Mouse (Mus musculus) lung, adult 18-20 months (tissue): ENCODE measurements around the gene Agpat4.

Experiments used
- DNase-seq, 2 experiments: peaks; one replicate each; pipeline ENCODE4 v3.0.0; 2022; ENCODE audit warnings: mixed read lengths in 2 of 2

Gene Agpat4

DNA sequence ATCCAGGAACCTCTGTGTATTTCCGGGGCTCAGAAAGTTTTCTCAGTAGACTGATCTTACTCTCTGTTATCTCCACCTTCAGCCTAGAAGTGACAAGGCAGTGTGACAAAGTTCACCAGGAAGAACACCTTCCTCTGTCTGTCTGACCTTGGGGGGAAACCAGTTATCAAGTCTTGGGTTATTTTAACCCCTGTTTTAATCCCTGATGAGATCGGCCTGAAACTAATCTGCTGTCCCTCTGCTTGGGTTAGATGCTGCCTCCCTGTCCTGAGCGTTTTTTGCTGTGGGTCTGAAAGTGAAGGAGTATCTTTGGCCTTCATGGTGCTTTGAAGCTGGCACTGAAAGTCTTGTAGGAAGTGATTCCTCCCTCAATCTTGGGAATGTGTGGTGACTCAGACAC, 4.7 kb downstream of the Agpat4 start:
- DNase-seq: no peak

DNA sequence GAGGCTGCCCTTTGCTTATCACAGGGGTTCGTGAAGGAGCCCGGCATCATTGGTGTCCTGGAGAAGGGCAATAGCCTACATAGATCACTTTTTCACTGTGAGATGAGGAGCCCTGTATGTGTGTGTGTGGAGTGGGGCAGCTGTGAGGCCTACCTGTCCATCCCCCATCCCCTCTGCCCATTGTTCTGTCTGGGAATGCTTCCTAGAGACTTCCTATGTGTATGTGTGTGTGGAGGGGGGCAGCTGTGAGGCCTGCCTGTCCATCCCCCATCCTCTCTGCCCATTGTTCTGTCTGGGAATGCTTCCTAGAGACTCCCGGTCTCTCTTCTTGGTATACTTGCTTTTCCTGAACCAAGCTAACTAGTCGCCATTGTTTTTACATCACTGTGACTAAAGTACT, 8.6 kb downstream of the Agpat4 start:
- no peak for DNase-seq

DNA sequence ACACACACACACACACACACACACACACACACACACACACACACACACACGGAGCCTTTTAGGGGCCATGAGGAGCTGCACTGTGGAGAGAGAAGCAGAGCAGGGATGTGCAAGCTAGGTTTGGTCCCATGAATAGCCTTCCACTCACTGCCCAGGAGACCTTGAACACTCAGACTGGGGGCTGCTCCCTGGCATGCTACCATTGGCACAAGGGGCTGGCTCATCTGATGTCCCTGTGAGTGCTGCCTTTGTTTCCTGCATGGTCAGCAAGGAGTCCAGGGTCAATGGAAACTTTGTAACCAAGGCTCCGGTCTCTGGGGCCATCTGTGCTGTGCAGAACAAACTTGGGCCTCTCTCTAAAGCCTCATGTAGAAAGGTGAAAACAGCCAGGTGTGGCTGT, 10.5 kb downstream of the Agpat4 start:
- DNase-seq: no peak

DNA sequence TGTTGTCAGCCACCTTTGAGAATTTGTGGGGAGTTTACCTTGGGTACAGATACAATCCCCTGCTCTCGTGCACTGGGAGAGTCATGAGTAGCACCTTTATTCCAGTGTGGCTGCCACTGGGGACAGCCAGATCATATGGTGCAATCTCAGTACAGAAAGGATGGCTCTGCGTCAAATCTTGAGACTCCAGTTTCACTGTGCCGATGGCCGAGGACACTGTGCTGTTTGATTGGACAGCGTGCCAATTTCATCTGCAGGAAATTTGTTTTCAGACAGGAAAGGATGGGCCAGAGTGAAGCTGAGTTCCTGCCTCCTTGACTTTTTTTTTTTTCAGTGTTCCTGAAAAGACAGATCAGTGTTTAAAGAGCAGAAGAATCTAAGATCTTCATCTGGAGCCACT, 12.7 kb downstream of the Agpat4 start:
- DNase-seq: peak; percentile 36 to 74

DNA sequence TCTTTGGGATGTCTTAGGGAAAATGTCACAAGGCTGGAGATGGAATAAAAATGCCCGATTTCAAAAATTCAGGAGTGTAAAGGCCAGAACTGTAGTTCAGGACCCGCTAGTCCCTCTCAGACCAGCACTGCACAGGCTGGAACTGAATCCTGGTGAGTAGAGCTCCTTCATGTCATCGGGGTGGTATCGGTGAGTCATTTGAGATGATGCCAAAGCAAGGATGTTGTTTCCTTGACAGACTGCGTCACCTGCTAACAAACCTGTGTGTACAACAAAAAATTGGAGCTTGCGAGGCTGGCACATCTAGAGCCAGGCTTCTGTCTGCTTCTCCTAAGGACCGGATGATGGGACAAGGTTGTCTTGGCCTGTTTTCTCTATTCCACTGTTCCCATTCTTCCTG, 13.1 kb downstream of the Agpat4 start:
- DNase-seq: no peak

DNA sequence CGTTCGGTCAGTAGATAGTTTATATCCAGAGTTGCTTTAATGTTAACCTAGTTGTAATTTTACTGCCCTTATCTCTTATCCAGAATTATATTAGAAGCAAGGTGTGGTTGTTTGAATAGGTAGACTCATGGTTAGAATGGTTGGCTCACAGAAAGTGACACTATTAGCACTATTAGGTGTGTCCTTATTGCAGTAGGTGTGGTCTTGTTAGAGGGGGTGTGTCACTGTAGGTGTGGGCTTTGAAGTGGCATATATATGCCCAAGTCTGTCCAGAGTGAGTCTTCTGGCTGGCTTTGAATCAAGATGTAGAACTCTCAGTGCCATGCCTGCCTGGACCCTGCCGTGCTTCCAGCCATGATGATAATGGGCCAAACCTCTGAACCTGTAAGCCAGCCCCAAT, 14.4 kb downstream of the Agpat4 start:
- DNase-seq: no peak

DNA sequence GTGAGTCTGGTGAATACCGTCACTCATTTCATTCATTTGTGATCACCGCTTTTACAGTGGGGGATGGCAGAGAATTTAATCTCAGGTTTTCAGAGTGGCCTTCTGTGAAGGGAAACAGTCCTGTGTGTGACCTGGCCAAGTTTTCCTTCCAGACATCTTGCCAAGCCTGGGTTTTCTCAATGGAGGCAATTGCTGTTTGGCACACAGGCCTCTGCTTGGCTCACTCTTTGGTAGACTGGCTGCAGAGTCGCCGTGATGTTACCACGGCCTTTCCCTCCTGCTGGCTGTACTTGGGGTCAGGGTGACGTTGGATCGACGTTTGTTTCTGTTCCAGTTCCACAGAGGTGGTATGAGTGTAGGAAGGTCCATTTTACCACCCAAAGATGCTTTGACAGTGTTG, 15.5 kb downstream of the Agpat4 start:
- no peak for DNase-seq

DNA sequence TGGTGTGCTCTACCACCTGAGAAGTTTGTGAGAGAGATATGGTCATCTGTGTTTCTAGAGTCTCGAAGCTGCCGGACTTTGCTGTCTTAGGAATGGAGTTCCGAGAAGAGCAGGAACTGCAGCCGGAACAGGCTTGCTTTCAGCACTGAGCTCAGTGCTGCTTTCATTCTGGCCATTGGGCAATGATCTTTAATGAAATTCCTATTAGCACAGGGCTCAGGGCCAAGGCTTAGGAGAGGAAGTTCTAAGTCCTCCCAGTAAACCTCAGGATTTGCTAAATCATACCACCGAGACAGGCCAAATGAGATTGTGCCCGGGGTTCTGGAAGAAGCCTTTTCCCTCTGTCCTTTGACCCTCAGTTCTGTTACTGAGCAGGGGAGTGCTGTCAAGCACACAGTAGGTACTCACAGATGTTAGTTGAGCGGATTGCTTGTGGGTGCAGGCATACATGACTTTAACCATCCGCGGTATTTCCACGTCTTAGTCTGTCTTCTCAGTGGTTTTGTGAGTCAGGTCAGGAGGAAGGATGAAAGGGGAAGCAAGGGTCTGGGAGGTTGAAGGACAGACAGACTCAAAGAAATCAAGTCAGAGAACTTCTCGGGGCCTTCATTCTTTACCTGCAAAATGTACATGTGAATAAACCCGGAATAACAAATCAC, 16.6 kb downstream of the Agpat4 start:
- peak; percentile 33 to 54 for DNase-seq

DNA sequence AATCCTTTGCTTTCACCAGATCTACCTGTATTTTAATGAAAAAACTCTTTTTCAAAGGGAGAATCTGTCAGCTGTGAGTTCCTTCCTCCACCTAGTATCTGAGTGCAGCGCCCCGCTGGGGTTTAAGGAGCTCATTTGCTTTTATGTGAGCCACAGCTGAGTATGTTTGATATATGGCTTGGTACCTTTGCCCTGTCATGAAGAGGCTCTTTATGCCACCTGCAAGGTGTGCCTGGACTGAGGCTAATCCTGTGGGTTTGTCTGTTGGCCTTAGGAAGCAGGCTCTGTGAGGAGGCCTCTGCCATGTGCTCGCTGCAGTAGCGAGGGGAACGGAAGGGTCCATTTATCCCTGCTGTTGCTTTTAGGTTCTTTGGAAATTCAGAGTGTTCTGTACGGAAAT, 19.9 kb downstream of the Agpat4 start:
- DNase-seq: no peak

DNA sequence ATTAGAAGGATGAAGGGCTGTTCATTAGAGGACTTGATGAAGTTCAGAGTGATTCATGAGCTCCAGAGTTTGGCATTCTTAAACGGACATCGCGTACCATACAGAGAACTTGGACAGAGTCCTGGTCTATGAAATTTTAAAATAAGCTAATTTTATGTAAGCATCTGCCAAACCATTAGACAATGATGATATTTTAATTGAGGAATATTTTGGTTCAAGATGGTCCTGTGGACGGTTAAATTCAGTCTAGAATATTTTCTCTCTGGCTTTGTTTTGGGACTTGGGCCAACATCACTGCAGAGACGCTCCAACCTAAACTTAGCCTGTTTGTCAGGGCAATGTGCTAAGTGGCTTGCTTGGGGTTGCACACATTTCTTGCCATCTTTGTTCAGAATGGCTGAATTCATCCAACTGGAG, 25.5 kb downstream of the Agpat4 start:
- no peak for DNase-seq

DNA sequence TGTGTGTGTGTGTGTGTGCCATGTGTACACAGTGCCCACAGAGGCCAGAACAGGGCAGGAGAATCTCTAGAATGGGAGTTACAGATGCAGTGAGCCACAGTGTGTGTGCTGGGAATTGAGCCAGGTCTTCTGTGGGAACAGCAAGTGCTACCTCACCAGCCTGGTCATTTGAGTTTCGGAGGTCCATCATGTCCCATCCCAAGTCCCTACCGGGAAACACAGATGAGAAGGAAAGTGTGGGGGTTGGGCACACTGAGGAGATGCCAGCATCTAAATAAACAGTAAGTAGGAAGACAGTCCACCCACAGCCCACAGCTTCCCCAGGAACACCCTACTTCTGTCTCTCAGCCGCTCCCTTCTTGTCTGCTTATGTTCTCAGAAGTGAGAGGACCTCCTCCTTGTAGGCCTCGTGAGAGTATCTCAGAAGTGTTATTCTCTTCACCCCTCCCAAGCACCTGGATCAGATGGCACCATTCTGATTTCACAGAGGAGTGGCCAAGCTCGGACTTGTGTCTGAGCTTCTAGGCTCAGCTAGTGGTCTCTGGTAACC, 27.7 kb downstream of the Agpat4 start:
- DNase-seq: peak; percentile 61 to 78

DNA sequence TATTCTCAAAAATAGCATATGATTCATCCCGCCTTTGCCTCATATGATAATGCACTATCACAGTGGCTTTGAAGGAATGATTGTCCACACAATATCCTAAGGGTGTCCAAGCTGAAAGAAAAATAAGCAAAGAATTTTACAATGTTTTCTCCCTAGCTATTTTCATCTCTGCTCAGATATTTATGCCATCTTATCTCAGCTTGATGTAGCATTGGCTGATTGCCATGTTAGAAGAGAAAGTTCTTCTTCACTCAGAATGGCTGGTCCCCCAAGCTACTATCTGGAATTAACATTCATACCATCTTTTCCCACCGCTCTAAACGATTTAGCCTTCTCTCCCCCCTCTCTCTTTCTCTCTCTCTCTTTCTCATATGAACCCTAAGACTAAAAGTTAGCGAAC, 29.3 kb downstream of the Agpat4 start:
- DNase-seq: no peak

DNA sequence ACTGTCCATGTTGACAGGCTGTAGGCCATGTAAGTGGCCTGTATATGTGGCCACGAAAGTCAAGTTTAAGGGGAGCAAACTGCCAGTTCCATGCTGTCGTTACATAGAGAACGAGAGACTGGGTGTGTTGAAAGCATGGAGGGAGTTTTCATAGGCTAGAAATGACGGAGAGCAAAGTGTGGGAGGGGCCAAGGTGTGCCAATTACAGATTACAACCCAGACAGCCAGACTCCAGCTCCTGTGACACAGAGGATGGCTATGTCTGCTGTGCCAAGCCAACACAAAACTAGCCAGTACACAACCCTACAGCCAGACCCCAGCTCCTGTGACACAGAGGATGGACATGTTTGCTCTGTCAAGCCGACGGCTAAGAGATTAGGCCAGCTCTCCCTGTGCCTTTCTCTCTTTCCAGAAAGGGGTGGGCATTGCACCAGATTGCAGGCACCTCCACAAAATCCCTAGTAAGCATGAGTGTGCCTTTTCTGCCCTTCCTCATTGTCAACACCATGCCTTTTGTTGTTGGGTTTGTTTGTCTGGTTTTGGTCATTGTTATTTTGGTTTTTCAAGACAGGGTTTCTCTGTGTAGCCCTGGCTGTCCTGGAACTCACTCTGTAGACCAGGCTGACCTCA, 30.8 kb downstream of the Agpat4 start:
- no peak for DNase-seq

DNA sequence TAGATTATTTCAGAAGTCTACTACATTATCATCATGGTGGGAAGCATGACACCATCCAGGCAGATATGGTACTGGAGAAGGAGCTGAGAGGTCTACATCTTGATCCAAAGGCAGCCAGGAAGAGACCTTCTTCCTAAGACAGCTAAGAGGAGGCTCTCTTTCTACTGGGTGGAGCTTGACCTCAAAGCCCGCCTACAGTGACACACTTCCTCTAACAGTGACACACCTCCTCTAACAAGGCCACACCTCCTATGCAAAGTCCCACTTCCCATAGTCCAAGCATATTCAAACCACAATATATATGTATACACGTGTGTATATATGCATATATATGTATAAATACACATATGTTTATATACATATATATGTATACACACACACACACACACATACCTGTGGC, 32.5 kb downstream of the Agpat4 start:
- DNase-seq: no peak

DNA sequence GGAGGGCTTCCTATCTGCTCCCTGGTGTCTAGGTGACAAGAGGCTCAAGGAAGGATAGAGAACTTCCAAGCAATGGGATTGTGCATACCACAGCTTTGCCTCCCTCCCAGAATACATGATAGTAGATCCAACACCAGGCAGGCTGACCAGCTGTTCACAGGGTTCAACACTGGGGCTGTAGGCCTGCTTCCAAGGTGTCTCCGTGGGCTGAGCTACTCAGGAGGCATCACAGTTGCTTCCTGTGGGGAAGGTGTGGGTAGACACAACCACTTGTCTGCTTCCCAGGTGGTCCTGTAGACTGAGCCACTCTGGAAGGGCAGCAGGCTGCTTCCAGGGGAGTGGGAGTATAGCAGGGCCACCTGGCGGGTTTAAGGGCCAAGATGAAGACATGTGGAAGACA, 35.8 kb downstream of the Agpat4 start:
- no peak for DNase-seq

DNA sequence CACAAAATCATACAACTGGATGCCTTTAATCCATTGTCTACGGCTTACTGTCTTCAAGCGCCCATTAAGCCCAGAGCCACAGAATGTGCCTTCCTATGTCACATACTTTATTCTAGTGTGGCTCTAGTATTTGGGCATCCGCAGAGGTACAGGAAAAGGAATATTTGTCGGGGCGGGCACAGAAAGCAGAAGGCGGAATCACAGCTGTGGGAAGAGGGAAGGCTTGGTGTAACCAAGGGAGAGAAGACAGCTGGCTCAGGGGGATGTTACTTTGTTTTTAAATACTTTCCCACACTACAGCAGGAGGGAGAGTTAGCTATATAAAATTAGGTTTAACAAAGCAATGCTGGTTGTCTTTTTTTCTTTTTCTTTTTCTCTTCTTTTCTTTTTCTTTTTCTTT, 36.7 kb downstream of the Agpat4 start:
- DNase-seq: no peak

DNA sequence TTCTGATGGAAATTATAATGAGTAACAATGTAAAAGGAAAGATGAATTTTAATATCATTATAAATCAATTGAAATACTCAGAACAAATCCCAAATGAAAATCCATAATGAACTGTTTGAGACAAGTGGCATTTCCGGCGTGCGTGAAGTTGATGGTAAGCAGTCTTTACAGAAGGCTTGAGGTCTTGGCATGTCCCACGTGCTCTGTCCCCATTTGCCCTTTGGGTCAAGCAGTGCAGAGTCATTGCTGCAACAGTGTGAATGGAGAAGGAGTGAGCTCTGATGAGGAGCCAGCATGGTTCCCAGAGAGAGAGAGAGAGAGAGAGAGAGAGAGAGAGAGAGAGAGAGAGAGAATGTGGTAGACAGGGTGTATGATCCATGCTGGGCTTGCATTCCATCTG, 37.4 kb downstream of the Agpat4 start:
- DNase-seq: no peak

DNA sequence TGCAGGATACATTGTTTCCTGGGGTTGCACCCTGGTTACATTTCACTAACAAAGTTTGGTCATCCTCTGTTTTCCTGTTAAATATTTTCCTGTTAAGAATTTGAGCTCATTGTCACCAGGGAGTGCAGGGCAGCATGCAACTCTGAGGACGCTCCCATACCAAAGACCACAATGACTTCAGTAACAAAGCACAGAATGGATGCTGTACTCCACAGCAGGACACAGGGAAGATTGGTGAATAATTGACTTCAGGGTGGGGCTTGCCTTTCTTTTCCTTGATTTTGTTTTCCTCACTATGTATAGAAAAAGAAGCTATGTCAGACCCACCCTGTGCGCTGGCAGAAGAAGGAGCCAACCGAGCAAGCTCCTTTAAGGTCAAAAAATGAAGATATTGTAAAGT, 38.2 kb downstream of the Agpat4 start:
- DNase-seq: no peak

DNA sequence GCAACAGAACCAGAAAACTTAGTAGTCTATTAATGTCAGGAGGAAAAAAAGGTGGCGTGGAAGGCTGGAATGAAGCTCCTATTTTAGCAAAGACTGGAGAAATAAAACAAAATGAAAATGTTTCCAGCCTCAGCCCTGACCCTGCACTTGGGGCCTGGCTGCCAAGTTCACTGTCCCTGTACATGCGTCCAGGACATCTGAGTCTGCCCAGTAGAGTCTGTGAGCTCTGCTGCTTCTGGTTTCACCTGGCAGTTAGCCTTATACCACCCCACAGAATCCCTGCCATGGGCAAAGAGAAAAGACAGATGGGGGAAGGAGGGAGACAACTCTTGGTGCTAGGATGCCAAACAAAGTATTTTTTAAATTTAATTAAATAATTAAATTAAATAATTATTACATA, 38.7 kb downstream of the Agpat4 start:
- no peak for DNase-seq

DNA sequence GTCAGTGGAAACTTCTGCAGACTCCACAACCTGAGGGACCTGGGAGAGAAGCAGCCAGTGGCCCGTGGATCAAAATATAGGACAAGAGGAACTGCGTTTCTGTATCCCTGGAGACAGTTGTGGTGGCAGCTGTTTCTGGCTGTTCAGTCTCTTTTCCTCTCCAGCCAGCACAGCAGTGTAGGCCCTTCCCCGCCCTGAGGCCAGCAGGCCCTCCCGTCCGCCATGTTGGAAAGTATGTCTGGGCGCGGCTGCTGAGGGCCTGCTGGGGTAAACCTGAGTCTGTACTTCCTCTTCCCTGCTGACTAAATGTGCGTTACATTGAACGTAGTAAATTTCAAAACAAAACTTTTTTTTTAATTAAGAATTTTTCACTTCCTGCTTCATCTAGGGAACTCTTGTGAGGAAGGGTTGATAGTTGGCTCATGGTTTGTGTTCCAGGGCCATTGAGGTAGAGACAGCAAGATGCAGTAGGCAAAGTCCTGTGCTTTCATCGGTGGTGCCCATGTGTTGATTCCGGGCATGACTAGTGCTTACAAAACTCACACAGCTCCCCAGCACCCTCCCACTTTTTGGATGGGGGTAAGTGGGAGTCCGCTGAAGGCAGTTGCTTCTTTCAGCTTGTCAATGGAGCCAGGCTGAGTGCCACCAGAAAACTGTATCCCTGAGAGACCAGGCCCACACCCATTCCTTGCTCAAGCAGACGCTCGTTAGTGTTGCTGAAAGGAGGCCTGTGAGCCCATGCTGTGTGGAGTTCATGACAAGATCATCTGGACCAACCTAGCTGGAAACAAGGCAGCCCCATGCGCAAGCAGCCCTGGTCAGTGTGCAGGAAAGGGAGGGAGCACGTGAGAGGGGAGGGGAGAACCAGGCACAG, 40.9 kb downstream of the Agpat4 start:
- peak; percentile 22 to 34 for DNase-seq

DNA sequence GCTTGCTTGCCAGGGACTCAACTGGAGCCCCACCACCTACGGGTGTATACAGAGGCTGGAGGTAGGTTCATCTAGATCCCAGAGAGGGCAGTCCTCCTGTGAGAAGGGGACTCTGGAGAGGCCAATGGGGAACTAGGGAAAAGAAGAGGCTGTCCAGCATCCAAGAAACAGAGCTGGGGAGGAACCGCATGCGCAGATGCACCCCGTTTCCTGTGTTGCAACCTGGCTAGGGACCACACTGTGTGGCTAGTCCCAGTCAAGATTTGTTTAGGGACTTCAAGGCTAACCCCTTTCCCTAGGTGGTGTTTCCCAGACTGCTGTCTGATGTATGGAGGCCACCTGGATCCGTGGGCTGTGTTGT, 41.5 kb downstream of the Agpat4 start:
- DNase-seq: no peak

DNA sequence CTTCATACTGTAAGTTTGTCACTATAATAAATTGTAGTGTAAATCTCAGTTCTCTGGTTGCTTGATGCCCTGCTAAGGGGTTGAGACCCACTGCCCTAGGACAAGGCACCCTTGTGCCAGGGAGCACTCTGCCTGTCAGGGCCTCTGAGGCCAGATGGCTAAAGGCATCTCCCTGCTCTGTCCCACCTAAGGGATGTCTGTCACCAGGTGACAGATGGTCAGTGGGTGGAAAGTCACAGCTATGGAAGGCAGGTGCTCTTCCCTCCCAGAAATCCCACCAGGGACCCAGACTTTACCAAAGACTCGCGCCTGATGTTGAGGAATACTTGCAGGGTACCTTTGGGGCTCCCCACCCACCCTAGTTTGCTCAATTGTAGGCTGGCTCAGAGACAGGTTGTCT, 42.0 kb downstream of the Agpat4 start:
- DNase-seq: no peak

DNA sequence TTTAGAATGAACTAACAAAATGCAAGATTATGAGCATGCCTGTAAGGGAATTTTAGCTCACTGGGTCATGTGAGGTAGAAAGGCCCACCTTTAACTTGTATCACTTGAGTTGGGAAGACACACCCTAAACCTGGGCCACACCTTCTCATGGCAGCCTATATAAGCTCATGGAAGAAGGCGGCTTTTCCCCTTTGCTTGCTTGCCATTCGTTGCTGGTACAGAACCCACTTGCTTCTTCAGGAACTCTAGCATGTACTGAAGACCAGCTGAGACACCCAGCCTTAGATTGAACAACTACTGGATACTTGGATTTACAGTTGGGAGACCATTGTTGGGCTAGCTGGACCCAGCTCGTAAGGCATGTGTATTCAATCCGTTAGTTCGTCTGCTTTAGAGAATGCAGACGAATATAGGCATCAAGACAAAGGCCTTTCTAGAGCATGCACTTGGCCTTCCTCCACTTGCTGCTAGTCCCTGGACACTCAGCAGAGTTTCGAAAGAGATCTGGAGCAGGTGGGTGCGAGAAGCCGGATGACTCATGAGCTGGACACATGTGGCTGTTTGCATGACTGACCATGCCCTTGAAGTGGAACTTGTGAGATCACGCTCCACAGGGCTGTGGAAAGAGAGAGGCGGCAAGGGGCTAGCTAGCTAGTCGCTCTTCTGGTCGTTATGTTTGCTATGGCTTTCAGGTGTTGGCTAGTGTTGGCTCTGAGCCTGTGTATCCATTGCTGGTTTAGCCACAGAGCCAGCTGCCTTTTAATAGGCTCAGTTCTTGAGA, 42.7 kb downstream of the Agpat4 start:
- DNase-seq: peak; percentile 51 to 66
